Mouse (Mus musculus) heart, adult 8-10 months (tissue): ENCODE results near the gene Tfeb. TPM values are rescaled to one million over a fixed set of nuclear protein-coding genes. Genes with fewer than 3 reads are reported as not detected.

ENCODE experiments used
- DNase-seq: peaks from one replicate; pipeline ENCODE4 v3.0.0; 2022; ENCODE audit warnings: low spot score
- total RNA-seq, 4 experiments: library from RNA; stranded (reverse); gene quantifications; 2 replicates each; pipeline ENCODE4 v1.2.4; 2022

Tfeb gene
- total RNA-seq, 4 experiments from 2014 or later = 36.9 to 42.6 (median 39.1) TPM

DNA sequence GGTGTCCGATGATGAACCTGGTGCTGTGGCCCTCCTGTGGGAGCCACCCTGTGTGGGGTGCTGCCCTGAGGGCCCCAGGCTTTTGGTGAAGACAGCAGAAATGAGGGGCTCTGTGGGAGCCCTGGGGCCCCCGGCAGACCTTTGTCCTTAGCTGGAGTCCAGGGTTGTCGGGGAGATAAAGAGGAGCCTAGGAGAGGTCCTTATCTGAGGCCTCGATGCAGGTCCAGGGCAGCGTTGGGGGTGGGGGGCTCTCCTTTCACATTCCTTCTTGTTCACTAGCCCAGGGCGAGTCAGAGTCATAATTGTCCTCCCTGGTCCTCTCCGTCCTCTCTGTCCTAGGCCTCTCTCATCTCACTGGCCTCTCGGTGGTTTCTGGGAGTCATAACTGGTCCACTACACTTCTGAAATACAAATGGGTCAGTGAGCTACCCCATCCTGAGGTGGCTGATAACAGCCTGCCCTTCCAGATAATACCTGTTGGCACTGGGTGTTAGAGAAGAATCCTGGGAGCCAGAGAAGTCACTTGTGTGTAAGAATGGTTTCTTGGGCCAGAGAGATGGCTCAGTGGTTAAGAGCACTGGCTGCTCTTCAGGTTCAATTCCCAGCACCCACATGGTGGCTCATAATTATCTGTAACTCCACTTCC is 16.4 kb downstream of the Tfeb start:
- no peak for DNase-seq

DNA sequence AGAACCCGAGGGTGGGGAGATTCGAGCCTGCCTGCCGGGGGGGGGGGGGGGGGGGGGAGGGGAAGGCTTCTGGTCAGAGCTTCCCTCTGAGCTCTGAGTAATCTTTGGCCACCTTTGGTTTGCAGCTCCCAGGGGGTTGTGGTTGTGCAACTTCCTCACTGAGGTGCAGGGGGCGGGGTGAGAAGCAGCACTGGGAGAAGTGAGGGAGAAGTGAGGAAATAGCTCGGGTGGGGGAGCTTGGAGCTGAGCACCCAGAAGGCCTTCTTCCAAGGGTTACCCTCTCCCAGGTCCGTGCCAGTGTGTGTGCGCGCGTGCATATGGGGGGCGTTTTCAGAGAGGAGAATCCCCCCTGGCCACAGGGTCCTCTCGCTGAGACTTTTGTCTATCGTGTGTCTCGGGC is 17.4 kb downstream of the Tfeb start:
- DNase-seq = peak; percentile 81

DNA sequence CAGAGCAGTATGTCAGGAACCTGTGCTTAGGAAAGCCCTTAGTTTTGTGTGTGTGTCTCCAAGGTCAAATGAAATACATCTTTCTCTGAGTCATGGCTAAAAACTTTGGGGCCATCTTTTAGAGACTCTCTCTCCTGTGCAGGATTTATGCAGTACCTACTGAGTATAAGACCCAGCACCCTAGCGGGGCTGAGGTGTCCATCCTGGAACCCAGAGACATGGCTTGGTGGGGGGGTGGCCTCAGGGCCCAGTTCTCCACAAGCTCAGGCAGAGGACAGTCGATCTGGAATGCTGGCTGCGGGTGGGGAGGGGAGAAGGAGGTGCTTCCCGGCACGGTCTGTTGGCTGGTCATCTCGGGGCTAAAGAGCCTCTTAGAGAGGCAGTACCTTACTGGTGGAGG is 19.5 kb downstream of the Tfeb start:
- no peak for DNase-seq

GRCm38 (mm10) chr17:47757056-47757610 is 20.3 kb downstream of the Tfeb start:
- DNase-seq = no peak

DNA sequence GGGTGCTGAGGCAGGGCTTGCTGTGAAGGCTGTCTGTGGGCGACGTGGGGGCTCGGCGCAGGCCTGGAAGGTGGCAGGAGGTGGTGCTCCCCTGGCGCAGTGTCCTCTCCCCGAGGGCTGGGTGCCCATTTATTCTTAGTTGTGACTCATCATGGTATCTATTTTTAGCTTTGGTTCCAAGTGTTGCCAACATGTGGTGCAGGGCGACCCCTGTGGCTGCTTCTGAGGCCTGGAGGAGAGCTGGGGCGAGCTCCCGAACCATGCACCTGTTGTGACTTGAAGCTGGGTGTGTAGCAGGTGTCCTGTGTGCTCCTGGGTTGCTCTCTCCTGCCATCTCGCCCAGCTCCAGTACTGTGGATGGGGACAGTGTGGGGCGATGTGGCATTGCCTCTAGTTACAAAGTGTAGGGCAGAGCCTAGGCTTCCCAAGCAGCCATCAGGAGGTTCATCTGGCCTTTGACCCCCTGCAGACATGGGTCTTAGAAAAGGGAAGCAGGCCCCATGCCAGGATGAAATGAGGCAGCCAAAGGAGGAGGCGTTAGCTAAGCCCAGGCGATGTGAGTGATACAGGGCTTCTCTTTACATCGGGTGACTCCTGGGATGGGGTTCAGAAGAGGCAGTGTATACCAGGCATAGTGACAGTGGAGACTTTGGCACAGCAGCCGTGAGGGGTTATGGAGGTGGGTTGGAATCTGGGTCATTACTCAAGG is 23.0 kb downstream of the Tfeb start:
- DNase-seq = peak; percentile 66

DNA sequence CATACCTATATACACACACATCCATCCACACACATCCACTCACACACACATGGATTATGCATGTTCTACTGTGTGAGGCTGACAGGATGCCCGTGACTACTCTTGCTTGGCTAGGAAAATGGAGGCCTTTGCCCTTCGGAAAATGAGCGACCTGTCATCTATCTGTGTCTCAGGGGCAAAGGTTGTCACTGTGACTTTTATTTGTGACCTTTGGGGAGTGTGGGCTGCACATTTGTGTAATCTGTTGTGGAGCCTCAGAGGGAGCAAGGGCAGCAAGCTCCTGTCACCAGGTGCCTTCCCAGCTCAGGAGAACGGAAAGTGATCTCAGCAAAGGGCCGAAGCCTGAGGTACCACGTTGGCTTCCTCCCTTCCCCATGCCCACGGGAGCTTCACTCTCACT is 25.2 kb downstream of the Tfeb start:
- no peak for DNase-seq

DNA sequence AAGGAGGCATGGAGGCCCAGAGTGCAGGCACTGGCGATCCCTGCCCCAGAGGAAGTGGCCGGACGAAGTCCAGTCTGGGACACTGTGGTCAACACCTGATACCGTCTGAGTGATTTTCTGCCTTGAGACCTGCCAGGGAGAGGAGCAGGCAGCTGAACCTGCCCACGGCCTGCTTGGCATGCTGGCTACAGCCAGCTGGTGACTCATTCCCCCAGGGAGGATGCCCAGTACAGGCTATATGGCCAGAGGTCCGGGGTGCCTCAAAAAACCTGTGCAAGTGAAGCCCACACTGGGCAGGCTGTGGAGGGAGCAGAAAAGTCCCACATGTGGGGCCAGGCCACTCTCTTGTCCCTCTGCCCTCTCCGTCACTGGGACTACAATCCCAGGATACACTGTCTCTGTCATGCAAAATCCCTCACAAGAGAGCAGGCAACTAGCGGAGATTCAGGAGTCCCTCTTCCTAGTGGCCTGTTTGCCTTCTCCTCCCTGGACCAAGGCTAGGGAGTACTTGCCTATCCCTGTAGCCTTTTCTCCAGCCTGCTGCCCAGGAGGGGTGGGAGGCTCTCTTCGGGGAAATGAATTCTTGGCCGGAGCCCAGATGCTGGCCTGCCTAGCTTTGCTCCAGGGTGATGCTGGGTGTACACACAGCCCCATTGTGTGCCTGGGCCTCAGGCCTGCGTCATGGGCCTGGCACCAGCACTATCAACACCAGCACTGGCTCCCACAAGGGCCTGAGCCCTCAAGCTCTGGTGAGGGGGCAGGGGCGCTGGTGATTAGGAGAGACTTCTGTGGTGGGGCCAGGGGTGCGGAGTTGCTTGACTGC is 25.9 kb downstream of the Tfeb start:
- DNase-seq = peak; percentile 76

DNA sequence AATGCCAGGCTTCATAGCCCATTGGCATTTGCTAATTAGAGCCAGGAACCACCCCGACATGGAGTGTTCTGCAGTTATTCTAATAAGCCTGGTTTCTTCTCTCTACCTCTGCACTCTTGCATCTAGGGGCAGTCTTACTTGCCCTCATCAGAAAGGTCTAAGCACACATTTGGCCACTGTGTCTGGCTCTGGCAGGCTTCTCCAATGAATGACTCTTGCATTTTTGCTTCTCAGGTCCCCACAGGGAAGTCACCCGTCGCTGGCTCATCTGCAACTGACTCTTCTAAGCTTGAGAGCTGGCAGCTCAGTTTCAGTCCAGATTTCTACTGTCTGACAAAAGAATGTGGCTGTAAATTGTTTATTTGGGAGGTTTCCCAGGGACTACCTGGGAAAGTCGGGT is 29.2 kb downstream of the Tfeb start:
- no peak for DNase-seq

DNA sequence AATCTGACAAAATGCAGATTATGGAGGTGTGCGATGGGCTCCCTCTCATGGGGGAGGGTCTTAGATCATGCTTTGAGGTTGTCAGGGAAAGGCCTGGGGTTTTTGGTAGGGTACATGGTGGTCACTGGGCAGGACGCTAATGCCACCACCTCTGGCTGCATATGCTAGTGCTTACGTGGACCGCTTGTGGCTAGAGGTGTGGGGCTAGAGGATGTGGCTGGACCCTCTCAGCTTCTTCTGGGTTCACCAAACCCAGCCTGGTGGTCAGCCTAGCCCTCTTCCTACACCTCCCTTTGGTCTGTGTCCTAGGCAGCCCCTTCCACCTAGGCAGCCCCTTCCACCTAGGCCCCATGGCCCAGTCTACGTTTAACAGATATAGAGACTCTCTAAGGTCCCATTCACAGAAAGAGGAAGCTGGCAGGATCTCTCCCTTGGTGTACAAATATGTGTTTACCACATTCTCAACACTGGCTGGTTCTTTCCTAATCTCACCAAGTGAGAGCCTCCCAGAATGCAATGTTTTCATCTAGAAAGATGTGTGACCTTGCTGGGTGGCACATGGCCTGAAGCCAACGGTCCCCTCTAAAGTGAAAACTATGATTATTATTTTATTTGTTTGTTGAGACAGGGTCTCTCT is 29.7 kb downstream of the Tfeb start:
- DNase-seq = no peak

DNA sequence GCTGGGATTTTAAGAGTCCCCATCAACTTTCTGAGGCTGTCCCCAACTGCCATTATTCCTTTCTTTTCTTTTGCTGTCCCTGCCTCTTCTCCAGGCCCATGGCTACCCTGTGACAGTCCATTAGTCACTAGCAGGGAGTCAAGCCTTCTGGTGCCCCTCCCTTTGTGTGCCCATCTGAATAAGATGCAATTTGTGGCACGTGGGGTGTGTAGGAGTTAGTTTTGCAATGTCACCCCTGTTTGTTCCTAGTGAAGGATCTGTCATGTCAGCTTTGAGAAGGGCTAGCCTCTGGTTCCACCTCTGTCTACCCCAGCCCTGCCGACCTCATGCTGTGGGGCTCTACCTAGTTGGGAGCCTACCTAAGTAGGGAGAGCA is 30.2 kb downstream of the Tfeb start:
- DNase-seq = no peak

DNA sequence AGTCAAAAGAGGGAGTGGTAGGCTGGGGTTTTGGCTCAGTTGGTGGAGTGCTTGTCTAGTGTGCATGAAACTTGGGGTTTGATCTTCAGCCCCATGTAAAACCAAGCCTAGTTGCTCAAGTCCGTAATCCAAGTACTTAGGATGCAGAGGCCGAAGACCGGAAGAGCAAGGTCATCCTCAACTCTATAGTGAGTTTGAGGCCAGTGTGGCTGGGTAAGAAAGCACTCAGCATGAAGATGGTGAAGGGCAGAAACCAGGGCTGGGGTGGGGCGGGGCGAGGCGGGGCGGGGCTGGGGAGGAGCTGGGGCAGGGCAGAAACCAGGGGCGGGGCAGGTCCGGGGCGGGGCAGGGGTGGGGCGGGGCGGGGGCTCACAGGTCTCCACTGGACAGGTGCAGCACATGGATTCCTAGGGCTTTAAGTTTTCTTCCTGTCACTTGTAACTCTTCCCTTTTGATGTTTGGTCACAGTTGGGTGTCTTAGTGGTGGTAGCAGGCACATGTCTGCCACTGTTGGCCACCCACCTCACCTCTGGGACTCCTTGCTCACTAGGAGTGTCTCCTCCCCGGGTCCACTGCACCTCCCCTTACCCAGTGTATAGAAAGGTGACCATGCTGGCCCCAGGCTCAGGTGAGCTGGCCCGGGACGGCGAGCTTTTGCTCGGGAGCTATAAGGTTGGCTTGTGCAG is 30.8 kb downstream of the Tfeb start:
- DNase-seq = no peak

- peak; percentile 73 for DNase-seq
These were observed 32.0 kb downstream of the Tfeb start for GRCm38 (mm10) chr17:47768707-47769276.

GRCm38 (mm10) chr17:47769389-47770299 is 32.8 kb downstream of the Tfeb start:
- DNase-seq = no peak

DNA sequence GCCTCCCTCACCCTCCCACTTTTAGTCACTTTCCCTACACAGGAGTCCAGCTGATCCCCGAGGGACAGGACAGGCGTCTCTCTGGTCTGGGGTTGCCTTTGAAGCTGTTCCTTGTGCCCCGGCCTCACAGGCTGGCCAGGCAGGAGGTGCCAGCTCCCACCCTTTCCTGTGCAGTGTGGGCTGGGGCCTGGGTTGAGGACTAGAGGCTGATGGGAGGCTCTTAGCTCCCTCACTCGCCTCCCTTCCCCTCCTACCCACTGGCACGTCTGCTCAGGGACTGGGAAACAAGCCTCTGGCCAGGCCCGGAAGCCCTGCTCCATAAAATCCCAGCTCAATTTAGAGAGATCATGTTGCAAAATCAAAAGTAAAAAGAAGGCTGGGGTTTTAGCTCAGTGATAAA is 36.8 kb downstream of the Tfeb start:
- DNase-seq = no peak

- DNase-seq = no peak
These were observed 40.3 kb downstream of the Tfeb start for GRCm38 (mm10) chr17:47777141-47777540.

DNA sequence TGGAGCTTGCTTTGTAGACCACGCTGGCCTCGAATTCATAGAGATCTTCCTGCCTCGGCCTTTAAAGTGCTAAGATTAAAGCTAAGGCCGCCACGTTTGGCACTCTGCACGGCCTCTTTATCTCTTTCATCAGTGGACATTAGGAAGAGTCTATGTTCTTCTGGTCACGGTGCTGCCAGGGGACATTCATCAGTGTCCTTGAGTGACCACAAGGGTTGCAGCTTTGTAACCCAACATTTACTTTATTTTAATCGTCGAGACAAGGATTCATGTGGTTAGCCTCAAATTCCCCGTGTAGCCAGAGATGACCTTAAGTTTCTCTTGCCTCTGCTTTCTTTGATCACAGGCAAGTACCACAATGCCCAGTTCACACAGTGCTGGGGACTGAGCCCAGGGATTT is 43.6 kb downstream of the Tfeb start:
- DNase-seq = no peak

DNA sequence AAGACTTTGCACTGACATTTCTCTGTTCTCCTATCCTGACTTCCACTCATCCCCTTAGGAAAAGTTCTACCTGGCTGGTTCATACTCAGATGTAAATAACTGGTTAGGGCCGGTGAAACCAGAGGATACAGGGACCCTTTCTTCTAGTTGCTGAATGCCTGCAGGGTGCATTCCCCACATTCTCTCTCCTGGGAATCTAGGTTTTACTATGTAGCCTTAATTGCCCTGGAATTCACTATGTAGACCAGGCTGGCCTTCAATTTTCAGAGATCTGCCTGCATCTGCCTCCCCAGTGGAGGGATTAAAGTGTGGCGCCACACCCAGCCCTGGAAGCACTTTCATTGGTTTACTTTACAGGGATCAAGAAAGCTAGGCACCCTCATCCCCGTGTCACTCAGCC is 45.7 kb downstream of the Tfeb start:
- no peak for DNase-seq

DNA sequence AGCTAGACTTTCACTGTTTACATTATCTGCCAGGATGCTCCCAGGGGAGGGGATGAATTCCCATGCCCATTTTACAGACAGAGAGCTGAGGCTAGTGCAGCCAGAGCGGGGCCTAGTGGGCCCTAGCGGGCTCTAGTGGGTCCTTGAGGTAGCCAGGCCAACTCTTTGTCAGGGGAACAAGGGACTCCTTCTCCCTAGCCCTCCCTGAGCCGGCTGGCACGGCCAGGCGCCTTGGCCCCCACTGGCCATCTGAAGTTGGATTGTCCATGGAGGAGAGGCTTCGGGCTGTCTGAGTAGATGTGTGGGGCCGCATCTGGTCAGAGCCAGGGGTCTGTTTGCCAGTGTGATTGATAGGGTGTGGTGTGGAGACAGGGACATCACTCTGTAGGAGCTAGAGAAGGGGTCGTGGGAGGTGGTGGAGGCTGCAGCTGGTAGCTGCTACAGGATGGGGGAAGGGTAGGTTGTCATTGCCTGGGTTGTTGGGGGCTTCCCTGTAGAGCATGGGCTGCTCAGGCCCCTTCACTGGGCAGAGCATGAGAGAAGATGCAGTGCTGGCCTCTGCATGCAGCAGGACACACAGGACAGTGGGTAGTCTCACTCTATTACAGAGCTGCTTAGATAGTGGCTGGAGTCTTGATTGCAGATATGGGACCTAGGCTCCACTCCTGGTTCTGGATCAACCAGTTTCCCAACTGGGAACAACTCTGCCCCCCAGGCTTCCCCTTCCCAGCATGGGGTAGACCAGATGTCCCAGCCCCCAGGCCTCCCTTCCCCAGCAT is 46.8 kb downstream of the Tfeb start:
- no peak for DNase-seq

- DNase-seq = no peak
These were observed 47.6 kb downstream of the Tfeb start for GRCm38 (mm10) chr17:47784411-47784810.
